Mouse (Mus musculus): ENCODE data around the gene Ano10.
"Not testable (repeated sequence)": the region's sequence is repeated elsewhere in the genome, so short reads cannot be mapped to it uniquely, and the experiment has no call there.

Ano10 gene

DNA sequence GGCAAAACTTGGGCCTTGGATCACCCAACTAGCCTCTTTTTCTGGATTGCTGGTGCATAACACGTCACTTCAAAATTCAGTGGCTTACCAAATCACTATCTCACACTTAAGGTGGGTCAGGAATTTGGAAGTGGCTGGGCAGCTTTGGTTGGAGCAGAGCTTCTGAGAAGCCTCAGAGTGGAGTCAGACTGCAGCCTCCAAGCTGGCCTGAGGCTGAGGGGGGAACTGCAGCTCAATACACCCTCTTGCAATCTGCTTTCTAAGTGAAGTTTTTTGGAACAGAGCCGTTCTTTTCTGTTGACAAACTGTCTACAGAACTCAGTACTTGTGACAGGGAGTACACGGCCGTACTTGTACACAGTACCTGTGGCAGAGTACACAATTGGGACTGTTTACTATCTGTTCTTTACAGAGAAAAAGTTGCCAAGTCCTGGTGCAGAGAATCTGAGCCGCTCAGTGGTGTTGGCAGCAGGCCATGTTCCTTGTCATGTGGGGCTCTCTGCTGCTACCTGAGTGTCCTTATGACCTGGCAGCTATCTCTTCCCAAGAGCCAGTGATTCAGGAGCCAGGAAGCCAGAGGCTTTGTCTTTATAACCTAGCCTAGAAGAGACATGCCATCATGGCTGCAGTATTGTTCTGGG is 99.1 kb downstream of the Ano10 start:
- no peak for DNase-seq (ENCODE audit: low spot score)

DNA sequence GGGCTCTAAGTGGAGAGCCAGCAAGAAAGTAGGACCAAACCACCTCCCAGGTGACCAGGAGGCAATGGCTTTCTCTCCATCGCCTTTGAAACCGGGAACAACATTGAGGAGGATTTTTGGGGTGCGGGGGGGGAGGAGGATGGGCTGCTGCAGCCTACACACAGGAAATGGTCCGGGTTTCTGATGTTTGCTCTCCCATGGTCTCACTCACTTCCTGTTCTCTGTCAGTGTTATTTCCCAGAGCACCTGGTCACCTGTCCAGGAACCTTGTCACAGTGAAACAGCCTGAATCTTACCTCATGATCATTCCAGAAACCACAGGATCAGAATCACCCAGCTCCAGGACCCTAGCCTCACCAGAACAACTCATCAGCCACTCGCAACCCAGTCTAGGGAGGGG is 100.4 kb downstream of the Ano10 start:
- DNase-seq (ENCODE audit: low spot score), result no peak

DNA sequence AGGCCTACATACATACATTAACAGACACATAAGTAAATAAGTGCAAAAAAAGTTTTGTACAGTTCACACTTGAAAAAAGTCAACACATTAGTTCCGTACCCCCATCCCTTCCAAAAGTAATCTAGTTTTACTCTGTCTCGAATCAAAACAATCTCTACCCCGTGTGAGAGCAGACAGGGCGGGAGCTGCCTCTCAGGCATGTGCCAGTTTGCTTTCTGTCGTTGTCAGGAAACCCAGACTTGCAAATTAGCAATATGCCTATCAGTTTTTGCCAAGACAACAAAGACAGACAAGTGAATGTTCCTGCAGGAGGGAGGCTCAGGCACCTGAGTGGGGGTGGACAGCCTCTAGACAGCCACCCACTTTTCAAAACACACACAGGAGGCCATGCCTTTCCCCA is 100.9 kb downstream of the Ano10 start:
- DNase-seq (ENCODE audit: low spot score), result no peak

DNA sequence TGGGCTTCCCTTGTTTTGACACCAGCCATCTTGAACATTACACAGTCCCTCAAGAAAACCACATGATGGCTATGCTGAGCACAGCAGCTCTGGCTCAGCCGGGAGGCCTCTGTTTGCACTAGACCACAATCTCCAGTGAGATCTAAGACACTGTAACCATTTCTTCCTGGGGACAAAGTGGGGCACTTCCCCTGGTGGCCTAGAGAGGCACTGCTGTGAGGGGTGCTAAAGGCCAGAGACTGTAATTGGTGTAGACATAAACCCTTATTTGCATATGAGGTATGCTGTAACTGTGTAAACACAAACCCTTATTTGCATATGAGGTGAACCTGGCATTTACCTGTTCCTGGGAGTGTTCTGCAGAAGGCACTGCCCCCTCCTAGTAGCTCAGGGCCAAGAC is 105.5 kb downstream of the Ano10 start:
- no peak for DNase-seq (ENCODE audit: low spot score)

DNA sequence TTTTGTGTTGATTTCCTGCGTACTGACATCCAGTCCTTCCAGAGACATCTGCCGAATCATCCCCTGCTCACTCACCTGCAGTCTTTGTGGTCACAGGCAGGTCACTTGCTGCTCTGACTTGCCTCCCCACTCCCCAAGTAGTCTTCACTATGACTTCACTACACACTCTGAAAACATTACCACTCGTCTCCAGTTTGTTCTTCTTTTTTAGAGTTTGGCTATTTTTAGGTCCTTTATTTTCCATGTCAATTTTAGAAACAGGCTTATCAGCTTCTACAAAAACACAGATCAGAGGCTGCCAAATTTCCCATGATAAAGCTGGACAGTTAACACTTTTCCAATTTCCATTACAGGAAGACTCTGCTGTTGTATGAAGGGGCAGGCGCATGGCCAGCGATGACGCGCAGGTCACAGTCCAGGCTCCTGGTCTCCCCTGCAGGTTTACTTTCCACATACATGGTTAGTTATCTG is 106.7 kb downstream of the Ano10 start:
- no peak for DNase-seq (ENCODE audit: low spot score)

DNA sequence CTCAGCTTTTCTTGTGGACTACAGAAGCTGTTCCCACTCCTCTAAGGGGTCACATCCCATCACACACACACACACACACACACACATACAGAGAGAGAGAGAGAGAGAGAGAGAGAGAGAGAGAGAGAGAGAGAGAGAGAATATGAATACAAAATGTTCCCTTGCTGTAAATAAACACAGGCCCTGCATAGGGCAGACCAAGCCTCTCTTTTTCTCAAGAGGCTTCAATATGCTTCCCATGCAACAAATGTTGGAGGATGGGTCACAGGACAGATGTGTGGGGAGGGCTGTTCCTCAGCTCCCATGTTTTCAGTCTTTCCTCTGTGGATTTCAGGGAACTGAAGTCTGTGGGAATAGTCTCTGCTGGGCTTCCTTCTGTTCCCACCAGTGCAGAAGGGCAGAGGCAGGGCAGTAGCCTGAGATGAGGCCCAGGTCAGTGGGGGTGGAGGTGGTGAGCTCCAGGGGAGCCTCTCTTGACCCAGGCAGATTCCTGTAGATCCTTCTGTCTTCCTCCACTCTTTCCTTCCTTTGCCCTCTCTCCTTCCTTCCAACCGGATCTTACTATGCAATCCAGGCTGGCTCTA is 107.5 kb downstream of the Ano10 start:
- no peak for DNase-seq (ENCODE audit: low spot score)

DNA sequence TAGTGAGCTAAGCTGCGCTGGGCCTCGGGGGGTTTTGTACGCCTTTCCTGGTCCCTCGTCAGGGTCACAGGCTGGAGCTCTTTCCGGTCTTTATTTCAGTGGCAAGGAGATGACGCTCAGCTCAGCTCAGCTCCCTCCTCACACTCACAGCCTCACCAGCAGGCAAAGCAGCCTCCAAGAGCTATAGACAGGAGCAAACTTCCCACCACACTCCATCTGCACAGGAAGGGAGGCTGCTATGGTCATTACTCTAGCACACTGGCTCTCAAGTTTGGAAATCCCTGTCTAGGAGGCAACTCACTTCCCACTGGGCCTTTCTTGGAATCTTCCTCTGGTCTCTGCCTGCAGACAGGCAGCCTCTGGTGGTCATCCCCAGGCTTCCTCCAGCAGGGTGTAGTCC is 108.3 kb downstream of the Ano10 start:
- DNase-seq (ENCODE audit: low spot score), result no peak

DNA sequence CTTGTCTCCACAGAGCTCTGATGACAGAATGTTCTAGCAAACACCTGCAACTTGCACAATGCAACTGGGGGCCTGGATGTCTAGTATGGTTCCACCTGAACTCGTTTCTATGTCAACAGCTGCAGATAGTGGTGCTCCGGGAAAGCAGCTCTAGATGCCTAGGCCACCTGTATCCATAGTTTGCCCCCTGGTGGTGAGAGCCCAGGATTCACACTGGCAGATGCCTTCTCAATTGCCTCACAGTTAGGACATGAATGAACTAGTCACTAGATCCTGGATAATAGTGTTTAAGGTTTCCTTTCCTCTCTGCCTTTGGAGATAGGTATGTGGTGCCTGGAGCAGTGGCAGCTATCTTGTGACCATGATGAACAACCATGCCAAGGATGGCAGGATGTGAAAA is 109.2 kb downstream of the Ano10 start:
- peak; percentile 82 for DNase-seq (ENCODE audit: low spot score)

DNA sequence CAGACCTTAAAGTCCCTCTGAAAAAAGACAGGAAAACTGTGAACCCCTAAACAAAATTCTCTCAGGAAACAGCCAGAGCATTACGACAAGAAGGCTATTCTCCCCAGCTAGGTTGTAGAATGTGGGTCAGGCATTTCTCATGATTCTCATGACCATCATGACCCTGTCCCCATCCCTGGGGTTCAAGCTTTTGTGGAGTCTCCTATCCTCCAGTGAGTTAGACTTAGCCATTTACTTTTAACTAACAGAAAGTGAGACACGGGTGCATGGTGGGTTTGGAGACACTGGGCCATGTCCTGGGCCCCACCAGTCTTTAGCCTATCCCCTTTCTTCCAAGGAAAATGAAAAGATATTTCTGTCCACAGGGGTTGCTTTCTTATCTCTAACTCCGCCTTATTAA is 109.9 kb downstream of the Ano10 start:
- DNase-seq (ENCODE audit: low spot score), result no peak

DNA sequence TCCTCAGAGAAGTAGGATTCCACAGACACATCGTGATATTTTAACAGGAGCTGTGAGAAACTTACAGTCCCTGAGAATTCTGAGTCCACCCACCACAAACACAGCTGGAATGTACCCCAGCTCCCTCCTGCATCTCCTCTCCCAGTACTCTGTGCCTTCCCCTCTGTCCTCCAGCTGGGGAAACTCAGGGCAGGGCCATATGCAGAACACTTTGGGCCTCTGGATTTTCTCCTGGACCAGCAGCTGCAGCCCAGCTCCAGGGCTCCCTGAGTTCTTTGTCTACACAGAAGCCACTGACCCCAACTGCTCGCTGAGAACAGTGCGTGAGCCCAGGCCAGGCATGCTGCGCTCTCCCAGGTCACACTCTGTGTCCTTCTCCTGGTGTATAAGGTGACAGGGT is 111.1 kb downstream of the Ano10 start:
- no peak for DNase-seq (ENCODE audit: low spot score)

DNA sequence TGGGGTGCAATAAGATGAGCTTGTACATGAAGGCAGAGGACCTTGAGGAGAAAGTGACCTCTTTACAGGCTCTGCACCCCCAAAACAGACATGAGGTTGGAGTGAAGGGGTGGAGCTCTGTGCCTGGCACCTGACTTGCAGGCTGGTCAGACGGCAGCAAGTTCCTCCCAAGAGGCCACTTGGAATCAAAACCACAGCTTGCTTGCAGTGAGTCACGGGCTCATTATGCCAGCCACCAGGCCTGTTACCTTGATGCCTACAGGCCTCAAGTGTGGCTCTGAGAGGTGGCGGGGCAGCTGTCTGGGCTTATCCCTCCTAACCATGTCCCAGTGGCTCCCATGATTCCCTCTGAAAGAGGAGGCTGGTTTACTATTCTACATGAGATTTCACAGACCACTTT is 114.1 kb downstream of the Ano10 start:
- DNase-seq (ENCODE audit: low spot score), result no peak

DNA sequence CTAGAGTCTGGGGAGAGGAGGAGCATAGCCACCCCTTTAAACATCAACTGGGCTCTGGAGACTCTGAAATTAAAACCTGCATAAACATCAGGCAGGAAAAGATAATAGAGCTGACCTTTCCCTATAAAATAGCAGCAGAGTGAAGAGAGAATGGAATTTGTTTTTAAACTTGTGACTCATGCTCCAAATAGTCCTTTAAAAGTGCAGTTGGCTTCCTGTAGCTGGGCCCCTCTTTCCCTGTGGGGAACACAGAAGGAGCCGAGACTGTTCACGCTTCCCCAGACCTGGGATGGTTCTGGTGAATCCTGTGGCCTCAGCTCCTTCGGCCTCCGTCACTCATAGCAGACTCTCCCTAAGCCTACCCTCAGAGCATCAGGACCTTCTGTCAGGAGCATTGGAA is 115.8 kb downstream of the Ano10 start:
- DNase-seq (ENCODE audit: low spot score), result no peak

DNA sequence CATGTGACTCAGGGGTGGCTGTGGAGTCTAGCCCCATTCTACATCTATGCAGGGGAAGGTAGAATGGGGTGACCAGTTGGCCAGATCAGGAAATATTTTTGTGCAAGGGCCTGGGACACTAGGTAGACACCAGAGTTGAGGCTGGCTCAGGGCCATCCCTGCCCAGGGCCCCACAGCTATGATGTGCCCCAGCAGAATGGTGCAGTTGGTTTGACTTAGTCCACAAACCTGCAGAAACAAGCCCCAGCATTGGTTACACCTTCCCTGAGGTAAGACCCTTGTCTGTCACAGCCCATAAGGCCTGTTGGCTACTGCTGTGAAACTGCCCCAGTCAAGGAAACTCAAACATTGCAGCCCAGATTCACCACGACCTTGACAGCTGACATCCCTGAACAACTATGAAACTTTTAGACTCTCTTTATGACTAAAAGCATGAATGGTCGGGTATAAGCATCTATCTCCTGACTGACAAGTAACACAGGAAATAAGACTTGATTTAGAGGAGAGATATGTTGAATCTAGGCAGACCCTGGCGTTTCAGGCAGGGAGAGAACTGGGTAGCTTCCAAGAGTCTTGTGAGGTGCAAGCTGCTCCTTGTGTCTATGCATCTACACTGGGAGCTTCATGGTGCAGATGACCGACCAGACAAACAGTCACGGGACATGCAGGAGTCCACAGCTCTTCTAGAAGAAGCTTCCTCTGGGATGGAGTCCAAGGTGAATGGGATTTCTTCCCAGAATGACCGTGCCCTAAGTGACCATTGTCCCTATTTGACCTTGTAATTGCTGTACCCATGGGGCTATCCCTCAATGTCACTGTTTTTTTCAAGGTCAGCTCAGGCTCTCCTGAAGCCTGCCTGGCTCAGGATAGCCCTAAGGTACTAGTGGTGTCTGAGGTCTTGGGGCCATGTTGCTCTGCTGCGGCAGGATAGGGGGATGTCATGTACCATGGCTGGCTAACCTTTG is 116.7 kb downstream of the Ano10 start:
- no peak for DNase-seq (ENCODE audit: low spot score)

DNA sequence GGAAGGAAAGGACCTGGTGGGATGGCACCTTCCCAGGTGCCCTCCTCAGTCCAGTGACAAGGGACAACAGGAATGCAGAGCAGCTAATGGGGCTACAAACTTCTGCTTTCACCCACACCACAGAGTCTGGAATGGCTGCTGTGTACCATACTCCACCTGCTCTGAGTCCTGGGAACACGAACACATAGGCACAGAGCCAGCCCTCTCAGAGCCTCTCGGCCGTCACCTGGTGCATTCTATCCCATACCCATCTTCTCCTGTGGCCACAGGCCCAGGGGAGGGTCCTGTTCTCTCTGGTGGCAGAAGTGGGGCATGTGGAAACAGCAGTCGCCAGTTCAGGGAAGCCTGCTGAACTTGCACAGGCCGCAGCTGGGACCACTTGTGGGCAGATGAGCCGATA is 119.5 kb downstream of the Ano10 start:
- DNase-seq (ENCODE audit: low spot score), result no peak

DNA sequence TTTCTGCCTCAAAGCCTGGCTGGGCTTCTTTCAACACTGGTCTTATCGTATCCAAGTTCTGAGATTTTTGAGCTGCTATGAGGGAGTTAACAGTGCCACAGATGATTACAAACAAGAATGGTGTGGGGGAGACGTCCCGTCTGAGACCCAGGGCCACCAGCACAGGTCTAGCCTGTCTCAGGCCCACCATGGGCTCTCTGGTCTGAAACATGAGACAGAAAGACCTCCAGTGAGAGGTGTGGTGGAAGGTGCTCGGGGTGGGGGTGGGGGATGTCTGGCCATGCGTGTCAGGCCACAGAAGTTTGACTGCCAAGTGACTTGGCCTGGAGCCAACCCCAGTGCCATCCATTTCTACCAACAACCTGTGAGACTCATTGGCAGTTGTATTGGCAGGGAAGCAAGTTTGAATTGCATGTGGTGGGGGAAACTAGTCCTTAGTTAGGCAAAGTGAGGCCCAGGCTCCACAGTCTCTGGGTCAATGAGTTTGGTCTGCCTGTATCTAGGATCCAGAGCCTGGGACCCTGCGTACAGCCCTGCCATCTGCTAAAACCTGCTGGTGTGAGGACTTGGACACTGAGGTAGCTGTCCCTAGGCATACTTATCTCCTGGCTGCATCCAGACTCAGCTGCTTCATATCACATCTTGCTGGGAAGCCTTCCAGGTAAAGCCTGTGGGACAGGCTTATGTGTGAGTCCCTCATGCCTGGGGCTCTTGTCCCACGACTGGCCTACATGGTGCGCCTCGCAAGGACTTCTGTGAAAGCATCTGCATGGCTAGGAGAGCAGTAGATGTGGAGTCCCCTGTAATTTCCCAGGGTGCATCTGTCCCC is 120.6 kb downstream of the Ano10 start:
- DNase-seq (ENCODE audit: low spot score), result no peak

DNA sequence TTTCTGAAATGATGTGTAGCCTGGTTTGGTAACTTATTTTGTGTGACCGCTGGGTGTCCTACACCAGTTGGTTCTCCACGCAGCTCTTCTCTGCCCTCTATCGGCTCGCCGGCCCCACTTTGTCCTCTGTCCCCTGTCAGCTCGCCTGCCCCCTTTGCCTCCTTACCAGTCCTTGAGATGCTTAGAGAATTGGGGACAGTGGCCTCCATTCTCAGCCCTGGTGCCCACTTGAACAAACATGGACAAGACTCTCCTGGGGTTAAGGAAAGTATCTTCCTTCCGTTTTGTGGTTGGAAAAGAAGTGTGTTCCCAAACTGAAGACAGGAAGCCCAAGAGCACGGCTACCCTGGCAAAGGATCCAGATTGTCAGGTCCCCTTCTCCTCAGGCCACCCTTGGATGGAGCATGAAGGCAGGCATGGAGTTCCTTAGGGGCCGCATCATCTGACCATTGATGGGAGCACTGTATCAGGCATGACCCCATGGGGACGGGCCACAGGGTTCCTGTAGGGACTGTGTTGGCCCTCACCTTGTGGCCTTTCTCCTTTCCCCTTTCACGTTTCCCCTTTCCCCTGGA is 121.5 kb downstream of the Ano10 start:
- no peak for DNase-seq (ENCODE audit: low spot score)

DNA sequence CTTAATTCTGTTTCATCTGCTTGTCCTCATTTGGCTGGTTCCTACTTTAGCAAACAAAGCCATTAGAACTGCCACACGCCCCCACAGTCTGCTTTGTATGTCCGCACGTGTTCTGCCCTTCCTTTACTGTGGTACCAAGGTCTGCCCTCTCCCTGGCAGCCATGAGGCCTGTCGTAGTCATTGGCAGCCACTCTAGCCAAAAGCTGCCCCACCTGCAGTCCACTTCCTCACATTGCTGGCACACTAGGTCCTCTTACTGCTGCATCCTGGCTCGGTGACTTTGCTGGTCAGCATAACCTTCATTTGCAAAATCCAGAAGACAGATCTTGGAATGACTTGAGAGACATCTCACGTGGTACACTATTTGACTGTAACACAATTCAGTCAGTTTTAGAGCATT is 124.3 kb downstream of the Ano10 start:
- DNase-seq (ENCODE audit: low spot score), result no peak

DNA sequence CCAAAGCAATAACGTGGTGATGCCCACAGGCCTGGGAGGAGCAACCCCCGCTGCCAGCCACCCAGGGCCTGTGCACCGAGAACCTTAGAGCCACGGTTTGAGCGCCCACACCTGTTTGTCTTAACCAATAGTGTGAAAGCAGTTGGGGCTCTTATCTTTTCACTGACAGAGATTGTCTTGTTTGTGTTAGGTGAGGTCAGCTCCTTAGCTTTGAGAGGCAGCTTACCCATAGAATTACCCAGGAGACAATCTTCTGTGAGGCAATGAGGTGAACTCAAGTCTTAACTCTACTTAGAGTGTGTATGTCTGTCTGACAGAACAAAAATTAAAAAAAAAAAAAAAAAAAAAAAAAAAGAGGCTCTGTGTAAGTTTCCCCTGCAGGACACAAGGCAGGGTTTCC is 126.5 kb downstream of the Ano10 start:
- not testable (repeated sequence) for DNase-seq (ENCODE audit: low spot score)

DNA sequence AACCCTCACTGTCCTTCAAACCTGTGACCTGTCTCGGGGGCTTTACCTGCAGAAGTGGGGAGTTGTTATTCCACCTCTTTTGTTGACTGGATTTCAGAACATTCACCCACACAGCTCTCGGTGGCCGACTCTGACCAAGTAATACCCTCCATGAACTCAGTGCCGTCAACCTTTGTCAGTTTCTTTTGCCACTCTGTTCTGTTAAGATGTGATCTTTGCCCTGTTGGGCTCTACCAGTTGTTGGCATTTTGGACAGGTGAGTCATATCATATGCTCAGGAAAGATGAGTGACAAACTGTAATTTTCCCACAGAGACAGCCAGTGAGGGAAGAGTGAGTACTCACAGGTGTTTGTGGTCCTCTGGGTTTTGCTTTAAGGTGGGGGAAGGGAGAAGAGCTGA is 129.7 kb downstream of the Ano10 start:
- no peak for DNase-seq (ENCODE audit: low spot score)

DNA sequence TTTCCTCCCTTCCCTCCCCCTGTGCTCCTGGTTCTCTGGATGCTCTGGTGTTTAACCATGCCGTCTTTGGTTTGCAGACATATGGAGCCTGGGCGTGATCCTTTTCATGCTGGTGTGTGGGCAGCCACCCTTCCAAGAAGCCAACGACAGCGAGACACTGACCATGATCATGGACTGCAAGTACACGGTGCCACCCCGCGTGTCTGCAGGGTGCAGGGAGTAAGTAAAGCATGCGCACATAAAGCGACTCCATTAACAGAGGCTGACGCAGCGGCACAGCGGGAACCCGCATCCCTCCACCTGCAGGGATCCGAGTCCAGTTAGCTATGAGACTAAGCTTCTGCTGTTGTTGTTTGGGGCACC is 137.2 kb downstream of the Ano10 start:
- DNase-seq (ENCODE audit: low spot score), result no peak

DNA sequence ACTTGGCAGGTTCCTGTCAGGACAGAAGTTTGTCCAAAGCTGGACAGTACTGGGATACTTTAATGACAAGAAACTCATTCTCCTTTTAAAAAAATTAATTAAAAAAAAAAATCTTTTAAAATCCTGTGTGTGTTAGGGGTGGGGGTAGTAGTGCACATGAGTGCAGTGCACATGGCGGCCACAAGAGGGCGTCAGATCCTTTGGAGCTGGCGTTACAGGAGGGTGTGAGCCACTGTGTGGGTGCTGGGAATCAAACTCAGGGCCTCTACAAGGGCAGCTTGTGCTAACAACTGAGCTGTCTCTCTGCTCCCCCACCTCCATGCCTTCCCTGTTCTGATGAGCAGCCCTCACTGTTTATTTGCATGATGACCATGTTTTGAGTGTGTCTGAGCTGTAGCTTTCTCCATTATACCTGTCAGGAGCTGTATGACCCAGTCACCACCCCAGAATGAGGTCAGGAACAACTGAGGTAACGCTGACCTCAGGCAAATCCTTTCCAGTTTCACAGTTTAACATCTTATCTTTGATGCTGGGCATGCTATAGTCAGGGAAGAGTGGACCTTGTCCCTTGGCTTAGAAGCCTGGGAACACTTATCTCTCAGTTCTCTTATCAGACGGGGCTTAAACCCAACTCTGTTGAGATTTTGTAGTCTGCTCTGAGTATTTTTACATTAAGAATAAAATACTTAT is 137.7 kb downstream of the Ano10 start:
- DNase-seq (ENCODE audit: low spot score), result no peak

Measured in retina, embryonic 14.5 days (tissue).